Mouse (Mus musculus) cerebellum, adult 2 months (tissue): ENCODE measurements at regions not wholly inside any gene's neighbourhood (a gene's known extent, or its start where the extent isn't known, plus 50 kb on each side); places are given as distances from the start of the nearest gene placed in this dataset.

Experiments used
- CTCF ChIP-seq: fragments of 200-500 bp; IDR thresholded peaks from 2 replicates; pipeline ENCODE4 v1.5.1; 2011; ENCODE audit warnings: low read depth, mild to moderate bottlenecking, control low read depth, low read length, moderate library complexity, borderline replicate concordance; ENCODE audit not compliant: insufficient read depth
- POLR2A ChIP-seq: fragments of 200-500 bp; IDR thresholded peaks from 2 replicates; pipeline ENCODE4 v1.6.1; 2011; ENCODE audit warnings: low read length, control low read depth, borderline replicate concordance; ENCODE audit not compliant: insufficient read depth

DNA sequence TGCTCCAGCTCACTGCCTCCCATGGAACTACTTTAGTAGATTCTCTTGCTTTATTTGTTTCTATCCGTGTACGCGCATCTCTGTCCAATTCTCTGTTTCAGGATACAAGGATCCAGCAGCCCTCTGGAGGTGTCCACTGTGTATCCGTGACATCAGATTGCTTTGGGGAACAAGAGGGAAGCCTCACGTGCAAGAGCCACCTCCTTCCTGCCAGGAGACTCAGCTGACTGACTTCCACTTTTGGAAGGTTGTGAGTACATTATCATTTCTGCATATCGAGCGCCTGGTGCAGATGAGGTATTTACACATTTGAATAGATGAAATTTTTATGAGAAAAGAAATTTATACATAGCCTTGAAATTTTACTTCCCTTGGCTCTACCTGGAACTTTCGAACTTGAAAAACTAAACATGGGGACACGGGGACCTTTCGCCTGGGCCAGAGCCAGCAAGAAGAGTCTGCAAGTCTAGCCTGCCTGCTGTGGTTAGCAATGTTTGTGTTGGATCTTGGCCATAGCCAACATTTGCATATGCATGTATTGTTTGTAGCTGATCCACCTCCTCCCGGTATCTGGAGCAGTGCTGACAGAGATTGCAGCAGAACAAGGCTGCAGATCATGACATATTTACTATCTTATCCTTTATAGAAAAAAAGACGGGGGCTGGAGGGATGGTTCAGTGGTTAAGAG lies 74.1 kb upstream of the Zc3h12a start:
- TF ChIP-seq CTCF (no peak), POLR2A (no peak)
